Mouse (Mus musculus): ENCODE data around the gene Bpifb2. TPM values are rescaled to one million over a fixed set of nuclear protein-coding genes. Genes with fewer than 3 reads are reported as not detected.

The Bpifb2 gene
- polyA plus RNA-seq, 1 experiment: not detected

DNA sequence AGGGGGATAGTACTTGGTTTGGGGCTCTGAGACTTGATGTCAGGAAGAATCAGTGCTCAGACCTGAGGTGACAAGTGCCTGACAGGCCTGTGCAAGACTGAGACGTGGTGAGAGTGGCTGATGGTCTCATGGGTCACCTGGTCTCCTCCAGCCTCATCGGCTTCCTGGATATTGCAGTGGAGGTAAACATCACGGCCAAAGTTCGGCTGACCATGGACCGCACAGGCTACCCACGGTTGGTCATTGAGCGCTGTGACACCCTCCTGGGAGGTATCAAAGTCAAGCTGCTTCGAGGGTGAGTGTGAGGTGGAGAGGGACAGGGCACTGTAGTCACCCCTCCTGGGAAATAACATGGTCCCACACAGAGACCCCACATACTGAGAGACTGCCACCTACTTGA lies 69.7 kb downstream of the Bpifb2 start:
- Histone ChIP-seq H3K4me1 (ENCODE audit: control insufficient read depth, insufficient read depth, low read length) (no peaks in the 10 kb centered on the region), H3K4me3 (ENCODE audit: insufficient read depth, low read depth, low read length) (no peak overlapping the region), H3K27me3 (replicated peaks; ENCODE audit: control insufficient read depth, insufficient read depth, low read length) (no peaks in the 10 kb centered on the region), H3K36me3 (ENCODE audit: control insufficient read depth, insufficient read depth, low read length) (no peaks in the 10 kb centered on the region), H3K27ac (ENCODE audit: insufficient read depth, low read depth, low read length) (no peak overlapping the region)
- TF ChIP-seq POLR2A (IDR thresholded peaks at IDR 0.05; ENCODE audit: low read depth, low read length) (no peak), CTCF (conservative IDR thresholded peaks at IDR 0.05; ENCODE audit: insufficient read depth, insufficient read length, low read depth, low read length) (no peak)
- DNase-seq: no peak
- 75% methylated on average over 8 of the region's 8 CpGs for WGBS

Other genes starting within 250 kb of the Bpifb2 start
- 14.5 and 22.3 TPM in 2 replicates for gene Commd7, start 242.3 kb upstream of the Bpifb2 start, polyA plus RNA-seq (2012; rRNA removed)
- gene Dnmt3b, start 225.6 kb upstream of the Bpifb2 start, polyA plus RNA-seq (2012; rRNA removed): 1.3 and 1.7 TPM in 2 replicates
- 0.07 TPM in 1 of 2 replicates, not detected in the other for gene Dnmt3c, start 178.4 kb upstream of the Bpifb2 start, polyA plus RNA-seq (2012; rRNA removed)
- gene Mapre1, start 133.8 kb upstream of the Bpifb2 start, polyA plus RNA-seq (2012; rRNA removed): 8.2 and 11.2 TPM in 2 replicates
- 0.14 and 0.20 TPM in 2 replicates for gene Efcab8, start 95.1 kb upstream of the Bpifb2 start, polyA plus RNA-seq (2012; rRNA removed)
- not detected in 2 replicates for gene Sun5, start 4.0 kb upstream of the Bpifb2 start, polyA plus RNA-seq (2012; rRNA removed)
- gene Bpifb6, start 25.3 kb downstream of the Bpifb2 start, polyA plus RNA-seq (2012; rRNA removed): 0.06 TPM in 1 of 2 replicates, not detected in the other
- not detected in 2 replicates for gene Bpifb3, start 43.2 kb downstream of the Bpifb2 start, polyA plus RNA-seq (2012; rRNA removed)
- not detected in 2 replicates for gene Bpifb4, start 63.2 kb downstream of the Bpifb2 start, polyA plus RNA-seq (2012; rRNA removed)
- not detected in 2 replicates for gene Bpifa6, start 99.9 kb downstream of the Bpifb2 start, polyA plus RNA-seq (2012; rRNA removed)
- not detected in 2 replicates for gene Bpifa2, start 133.2 kb downstream of the Bpifb2 start, polyA plus RNA-seq (2012; rRNA removed)